Mouse (Mus musculus) 416B (cell line): Measurements from ENCODE around the gene Spaar.

Experiments used
- DNase-seq: peaks from one replicate; pipeline ENCODE4 v3.0.0; 2011; ENCODE audit warnings: low read depth

Spaar gene

DNA sequence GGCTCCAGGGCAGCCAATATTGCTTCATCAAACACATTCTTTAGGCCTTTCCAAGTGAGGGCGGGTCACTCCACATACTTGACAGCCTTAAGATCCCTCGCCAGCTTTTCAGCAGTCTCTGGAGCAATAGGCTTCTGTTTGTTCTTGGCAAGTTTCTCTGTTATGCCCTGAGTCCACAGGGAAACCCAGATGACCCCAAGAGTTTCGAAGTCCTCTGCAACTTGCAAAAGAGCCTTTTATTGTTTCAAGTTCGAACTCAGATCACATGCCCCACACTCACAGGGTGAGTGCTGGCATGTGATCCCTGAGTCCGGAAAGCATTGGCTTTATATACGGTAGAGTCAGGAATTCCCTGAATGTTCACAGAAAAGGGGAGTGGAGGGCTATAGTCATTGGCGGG is 69.1 kb downstream of the Spaar start:
- DNase-seq: no peak
